Mouse (Mus musculus) adrenal gland, postnatal 4 days (tissue): Measurements from ENCODE around the gene Pip5k1b. TPM values are rescaled to one million over a fixed set of nuclear protein-coding genes. Genes with fewer than 3 reads are reported as not detected.

ENCODE experiments used
- DNase-seq, 2 experiments: peaks; one replicate each; pipeline ENCODE4 v3.0.0; 2021 to 2022; ENCODE audit warnings: low spot score in 2 of 2, mixed read lengths in 2 of 2
- total RNA-seq, 2 experiments: library from RNA; stranded (reverse); gene quantifications; 2 replicates each; pipeline ENCODE4 v1.2.3; 2021

Pip5k1b gene
- total RNA-seq, 2 experiments from 2014 or later: 21.2 to 23.4 TPM

- DNase-seq: no peak
Observed at GRCm38 (mm10) chr19:24268531-24268930, 287.1 kb downstream of the Pip5k1b start.

DNA sequence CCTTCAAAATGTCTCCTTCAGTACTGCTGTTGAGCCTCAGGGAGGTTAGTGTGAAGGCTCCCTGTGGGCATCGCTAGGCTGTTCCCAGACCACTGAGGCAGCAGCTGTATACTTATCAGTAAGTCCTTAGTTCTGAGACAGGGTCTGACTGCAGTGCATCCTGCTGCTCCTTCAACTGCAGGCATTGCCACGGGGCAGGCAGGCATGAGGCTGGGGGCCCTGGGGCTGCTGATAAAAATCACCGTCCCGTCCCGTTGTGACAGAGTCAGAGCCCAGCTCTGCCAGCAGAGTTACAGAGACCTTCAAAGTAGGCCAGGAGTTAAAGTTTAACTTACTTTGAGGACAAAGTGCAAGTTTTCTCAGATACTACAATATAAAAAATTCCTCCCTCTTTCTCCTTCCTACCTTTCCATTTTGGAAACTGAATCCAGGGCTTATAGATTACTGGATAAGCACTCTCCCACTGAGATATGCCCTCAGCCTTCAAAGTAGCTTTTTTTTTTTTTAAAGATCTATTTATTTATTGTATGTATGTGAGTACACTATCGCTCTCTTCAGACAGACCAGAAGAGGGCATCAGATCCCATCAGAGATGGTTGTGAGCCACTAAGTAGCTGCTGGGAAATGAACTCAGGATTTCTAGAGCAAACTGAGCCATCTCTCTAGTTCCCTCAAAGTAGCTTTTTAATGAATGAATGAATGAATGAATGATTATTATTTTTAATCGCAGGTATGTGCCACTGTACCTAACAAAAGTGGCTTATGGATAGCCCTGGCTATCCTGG lies 289.4 kb downstream of the Pip5k1b start:
- no peak for DNase-seq

DNA sequence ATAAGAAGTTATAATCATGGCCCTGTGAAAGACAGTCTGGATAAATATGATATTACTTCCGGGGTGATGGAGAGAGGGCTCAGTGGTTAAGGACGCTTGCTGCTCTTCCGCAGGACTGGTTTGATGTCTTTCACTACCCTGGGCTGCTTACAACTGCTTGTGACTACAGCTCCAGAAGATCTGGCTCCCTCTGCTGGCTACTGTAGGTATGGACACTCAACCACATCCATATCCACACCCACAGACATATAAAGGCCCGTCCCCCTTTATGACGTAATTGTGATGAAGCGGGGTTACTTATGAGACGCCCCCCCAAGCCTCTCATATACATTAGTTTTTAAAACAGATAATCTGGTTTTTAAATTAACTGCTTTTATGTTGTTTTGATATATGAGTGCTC lies 290.7 kb downstream of the Pip5k1b start:
- DNase-seq: peak; percentile 23 to 41

GRCm38 (mm10) chr19:24262736-24263135 lies 292.9 kb downstream of the Pip5k1b start:
- DNase-seq: no peak

- no peak for DNase-seq
Observed at GRCm38 (mm10) chr19:24259390-24260351, 296.0 kb downstream of the Pip5k1b start.

GRCm38 (mm10) chr19:24258368-24258767 lies 297.3 kb downstream of the Pip5k1b start:
- no peak for DNase-seq

GRCm38 (mm10) chr19:24257962-24258361 lies 297.7 kb downstream of the Pip5k1b start:
- DNase-seq: no peak

DNA sequence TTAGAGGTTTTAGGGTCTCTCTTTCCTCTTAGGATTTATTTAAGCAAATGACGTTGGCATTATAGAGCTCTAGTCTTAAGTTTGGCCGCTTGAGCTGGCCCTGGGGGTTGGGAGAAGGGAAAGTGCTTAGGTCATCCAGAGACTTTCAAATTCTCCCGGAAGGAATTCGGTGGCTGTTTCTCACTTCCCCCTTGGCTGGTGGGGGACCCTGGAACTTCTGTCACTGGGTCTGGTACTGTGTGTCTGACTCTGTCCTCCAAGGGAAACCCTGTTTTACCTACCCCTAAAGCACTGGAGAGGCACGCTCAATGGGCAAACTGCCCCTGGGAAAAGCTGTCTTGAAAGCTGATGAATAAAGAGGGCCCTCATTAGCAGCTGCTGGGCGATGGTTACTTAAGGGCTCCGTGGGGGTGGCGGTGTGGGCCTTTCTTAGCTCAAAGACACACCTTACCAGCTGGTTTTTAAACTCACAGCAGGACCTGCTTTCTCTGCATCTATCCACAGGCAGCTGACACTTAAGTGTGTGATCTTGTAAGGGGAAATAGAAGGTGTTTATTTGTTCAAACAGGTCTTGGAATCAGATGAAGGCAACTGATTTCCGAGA lies 301.9 kb downstream of the Pip5k1b start:
- no peak for DNase-seq

- no peak for DNase-seq
Observed at GRCm38 (mm10) chr19:24251869-24252268, 303.8 kb downstream of the Pip5k1b start.

Other genes starting within 250 kb of the Pip5k1b start
- 10 to 100 TPM; 37.1 to 37.6 TPM for gene Fam122a, start 78.5 kb downstream of the Pip5k1b start, total RNA-seq
- gene Tmem252, start 118.1 kb upstream of the Pip5k1b start, total RNA-seq: under 1 TPM; 0.25 to 0.50 TPM